Mouse (Mus musculus): Measurements from ENCODE around the gene 2810408A11Rik. TPM values are rescaled to one million over a fixed set of nuclear protein-coding genes. Genes with fewer than 3 reads are reported as not detected.

2810408A11Rik gene
- total RNA-seq, 2 experiments from 2014 or later = 0.46 to 1.4 TPM

DNA sequence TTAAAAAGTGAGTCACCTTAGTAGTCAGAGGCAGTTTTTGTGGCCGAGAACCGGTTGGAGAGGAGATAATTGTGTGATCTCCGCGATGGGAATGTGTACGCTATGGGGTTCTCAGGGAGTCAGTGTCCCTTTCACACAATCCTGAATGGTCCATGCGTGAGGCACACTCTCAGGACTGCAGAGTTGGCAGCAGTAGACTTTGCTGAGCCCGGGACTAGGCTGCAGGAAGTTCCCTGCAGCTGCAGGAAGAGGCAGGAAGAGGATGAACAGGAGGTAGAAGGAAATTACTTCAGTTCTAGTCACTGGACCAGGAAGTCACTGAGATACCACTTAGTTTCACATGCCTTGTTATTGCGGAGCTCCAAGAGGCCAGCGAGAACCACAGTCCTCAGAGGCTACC is 51.7 kb downstream of the 2810408A11Rik start:
- DNase-seq = no peak

DNA sequence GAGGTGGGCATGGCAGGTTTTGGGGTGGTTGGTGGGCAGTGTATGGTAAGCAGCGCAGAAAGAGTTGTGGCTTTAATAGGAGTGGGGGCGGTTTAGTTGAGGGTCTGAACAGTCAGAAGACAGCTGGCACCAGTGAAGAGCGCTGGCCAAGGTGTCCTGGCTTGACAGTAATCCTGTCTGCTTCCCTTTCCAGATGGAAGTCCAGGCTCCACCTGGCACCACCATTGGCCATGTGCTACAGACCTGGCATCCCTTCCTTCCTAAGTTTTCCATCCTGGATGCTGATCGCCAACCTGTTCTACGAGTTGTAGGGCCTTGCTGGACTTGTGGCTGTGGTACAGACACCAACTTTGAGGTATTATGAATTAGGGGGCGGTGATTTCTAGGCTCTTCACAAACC is 52.8 kb downstream of the 2810408A11Rik start:
- no peak for DNase-seq

Small RNA genes within 50 kb of the gene (microRNA-seq; reads per million reads assigned to microRNA genes)
- not detected for gene Mir6924

Other genes starting within 250 kb of the 2810408A11Rik start
- not detected for gene Sox15, start 245.7 kb downstream of the 2810408A11Rik start, total RNA-seq (2021)
- 100 to 1,000 TPM in 1 of 2 experiments, 10 to 100 TPM in 1; 91.4 to 126 TPM for gene Mpdu1, start 238.3 kb downstream of the 2810408A11Rik start, total RNA-seq (2021)
- gene Cd68, start 234.8 kb downstream of the 2810408A11Rik start, total RNA-seq (2021) = 10 to 100 TPM; 20.1 to 28.6 TPM
- 100 to 1,000 TPM; 678 to 712 TPM for gene Eif4a1, start 228.6 kb downstream of the 2810408A11Rik start, total RNA-seq (2021)
- 10 to 100 TPM; 70.6 to 80.4 TPM for gene Senp3, start 218.9 kb downstream of the 2810408A11Rik start, total RNA-seq (2021)
- 1 to 10 TPM; 1.7 to 2.5 TPM for gene Tnfsf13, start 215.2 kb downstream of the 2810408A11Rik start, total RNA-seq (2021)
- 10 to 100 TPM; 21.5 to 22.9 TPM for gene Tnfsf12, start 205.1 kb downstream of the 2810408A11Rik start, total RNA-seq (2021)
- gene Tnfsfm13, start 204.9 kb downstream of the 2810408A11Rik start, total RNA-seq (2021) = 1 to 10 TPM; 4.0 to 4.9 TPM
- gene Polr2a, start 142.3 kb downstream of the 2810408A11Rik start, total RNA-seq (2021) = 10 to 100 TPM; 86.4 to 90.3 TPM
- not detected for gene Slc35g3, start 139.0 kb downstream of the 2810408A11Rik start, total RNA-seq (2021)
- 10 to 100 TPM; 57.7 to 63.8 TPM for gene Zbtb4, start 135.1 kb downstream of the 2810408A11Rik start, total RNA-seq (2021)
- 1 to 10 TPM; 1.1 to 1.8 TPM for gene Chrnb1, start 105.0 kb downstream of the 2810408A11Rik start, total RNA-seq (2021)
- 1 to 10 TPM; 3.9 to 8.6 TPM for gene Fgf11, start 99.1 kb downstream of the 2810408A11Rik start, total RNA-seq (2021)
- gene Tmem102, start 95.4 kb downstream of the 2810408A11Rik start, total RNA-seq (2021) = under 1 TPM; 0.17 to 0.26 TPM
- gene Gm39566, start 85.7 kb downstream of the 2810408A11Rik start, total RNA-seq (2021) = not detected
- gene Spem2, start 82.5 kb downstream of the 2810408A11Rik start, total RNA-seq (2021) = not detected
- not detected for gene Spem1, start 78.8 kb downstream of the 2810408A11Rik start, total RNA-seq (2021)
- gene Nlgn2, start 63.2 kb downstream of the 2810408A11Rik start, total RNA-seq (2021) = 10 to 100 TPM; 14.4 to 22.3 TPM
- gene Tmem256, start 62.5 kb downstream of the 2810408A11Rik start, total RNA-seq (2021) = 100 to 1,000 TPM; 144 to 166 TPM
- gene Plscr3, start 54.6 kb downstream of the 2810408A11Rik start, total RNA-seq (2021) = 10 to 100 TPM; 49.3 to 50.4 TPM
- gene Tnk1, start 42.3 kb downstream of the 2810408A11Rik start, total RNA-seq (2021) = not detected
- not detected for gene Tmem95, start 23.0 kb downstream of the 2810408A11Rik start, total RNA-seq (2021)
- 1 to 10 TPM; 4.2 to 5.4 TPM for gene Kctd11, start 19.6 kb downstream of the 2810408A11Rik start, total RNA-seq (2021)
- gene Acap1, start 5.4 kb downstream of the 2810408A11Rik start, total RNA-seq (2021) = under 1 TPM; 0.23 to 0.89 TPM
- 10 to 100 TPM; 42.5 to 47.5 TPM for gene Neurl4, start 85 bp upstream of the 2810408A11Rik start, total RNA-seq (2021)
- gene Gps2, start 12.9 kb upstream of the 2810408A11Rik start, total RNA-seq (2021) = 10 to 100 TPM; 47.1 to 47.6 TPM
- gene Eif5a, start 21.0 kb upstream of the 2810408A11Rik start, total RNA-seq (2021) = 100 to 1,000 TPM; 619 to 640 TPM
- gene Ybx2, start 34.8 kb upstream of the 2810408A11Rik start, total RNA-seq (2021) = 10 to 100 TPM; 11.5 to 11.8 TPM
- 10 to 100 TPM; 60.2 to 90.0 TPM for gene Slc2a4, start 47.2 kb upstream of the 2810408A11Rik start, total RNA-seq (2021)
- 1 to 10 TPM in 1 of 2 experiments, not detected in 1; 1.2 TPM for gene Cldn7, start 63.8 kb upstream of the 2810408A11Rik start, total RNA-seq (2021)
- gene Ctdnep1, start 80.2 kb upstream of the 2810408A11Rik start, total RNA-seq (2021) = 100 to 1,000 TPM; 112 to 132 TPM
- 10 to 100 TPM; 66.4 to 80.3 TPM for gene Elp5, start 81.5 kb upstream of the 2810408A11Rik start, total RNA-seq (2021)
- gene Gabarap, start 90.2 kb upstream of the 2810408A11Rik start, total RNA-seq (2021) = 100 to 1,000 TPM; 421 to 450 TPM
- 10 to 100 TPM; 54.6 to 57.1 TPM for gene Phf23, start 94.8 kb upstream of the 2810408A11Rik start, total RNA-seq (2021)
- gene Dvl2, start 99.6 kb upstream of the 2810408A11Rik start, total RNA-seq (2021) = 10 to 100 TPM; 15.6 to 17.4 TPM
- gene Acadvl, start 114.4 kb upstream of the 2810408A11Rik start, total RNA-seq (2021) = 100 to 1,000 TPM; 543 to 557 TPM
- 10 to 100 TPM; 27.4 to 40.4 TPM for gene Dlg4, start 116.0 kb upstream of the 2810408A11Rik start, total RNA-seq (2021)
- under 1 TPM in 1 of 2 experiments, not detected in 1; 0.33 TPM for gene Asgr1, start 153.1 kb upstream of the 2810408A11Rik start, total RNA-seq (2021)
- 1 to 10 TPM in 1 of 2 experiments, under 1 TPM in 1; 0.60 to 2.1 TPM for gene Asgr2, start 191.7 kb upstream of the 2810408A11Rik start, total RNA-seq (2021)
- 1 to 10 TPM; 2.7 to 3.4 TPM for gene Mgl2, start 229.3 kb upstream of the 2810408A11Rik start, total RNA-seq (2021)